Mouse (Mus musculus): ENCODE measurements around the gene Vars2.

Gene Vars2

DNA sequence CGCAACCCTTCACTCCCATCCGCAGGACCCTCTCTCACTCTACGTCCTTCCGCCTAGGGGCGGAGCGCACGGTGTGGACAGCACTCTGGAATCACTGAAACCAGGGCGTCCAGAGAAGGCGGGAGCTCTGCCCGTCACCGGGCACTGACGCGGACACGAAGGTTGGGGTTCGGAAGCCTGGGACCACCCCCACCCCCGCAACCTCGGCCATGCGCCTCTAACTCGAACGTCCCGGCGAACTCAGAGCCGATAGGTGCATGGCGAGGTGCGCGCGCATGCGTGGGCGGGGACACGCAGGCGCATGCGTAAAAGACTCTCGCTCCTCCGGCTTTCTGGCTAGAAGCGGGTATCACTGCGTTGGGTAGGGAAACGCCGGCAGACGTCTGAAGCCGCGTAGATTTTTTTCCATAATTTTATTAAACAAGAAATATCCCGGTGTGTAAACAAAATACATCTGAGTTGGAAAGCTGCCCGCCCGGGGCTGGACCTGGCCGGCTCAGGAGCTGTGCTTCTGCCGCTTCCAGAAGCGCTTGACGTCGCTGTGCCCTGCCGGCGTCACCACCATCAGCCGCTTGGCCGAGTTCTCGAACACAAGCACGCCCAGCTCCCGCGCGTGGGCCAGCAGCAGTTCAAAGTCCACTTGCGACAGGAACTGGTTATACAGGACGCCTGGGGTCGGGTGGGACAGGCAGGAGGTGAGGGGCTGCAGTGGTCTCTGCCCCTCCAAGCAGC is at the start of gene Vars2:
Gene Vars2 (minus strand): TSS at position 259 of the 732 bp plus-strand sequence.
- DNase-seq, result peak; percentile 96 to 98

DNA sequence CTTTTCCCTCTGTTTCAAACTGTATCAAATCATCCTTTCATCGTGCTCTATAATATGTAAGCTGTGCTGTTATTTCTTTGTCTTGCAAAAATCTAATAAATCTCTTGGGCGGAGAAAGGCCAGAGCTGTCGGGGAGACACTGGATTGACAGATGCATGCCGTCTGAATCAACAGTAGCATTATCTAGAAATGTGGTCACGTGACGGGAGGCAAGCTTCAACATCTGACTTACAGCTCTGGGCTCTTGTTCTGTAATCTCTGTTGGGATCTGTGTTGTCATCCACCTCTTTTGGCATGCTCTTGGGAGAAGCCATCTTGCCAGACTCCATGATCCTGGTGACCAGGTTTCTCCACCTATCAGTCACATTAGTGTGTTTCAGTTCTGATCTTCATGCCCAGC is 49.7 kb upstream of the Vars2 start:
- no peak for DNase-seq

DNA sequence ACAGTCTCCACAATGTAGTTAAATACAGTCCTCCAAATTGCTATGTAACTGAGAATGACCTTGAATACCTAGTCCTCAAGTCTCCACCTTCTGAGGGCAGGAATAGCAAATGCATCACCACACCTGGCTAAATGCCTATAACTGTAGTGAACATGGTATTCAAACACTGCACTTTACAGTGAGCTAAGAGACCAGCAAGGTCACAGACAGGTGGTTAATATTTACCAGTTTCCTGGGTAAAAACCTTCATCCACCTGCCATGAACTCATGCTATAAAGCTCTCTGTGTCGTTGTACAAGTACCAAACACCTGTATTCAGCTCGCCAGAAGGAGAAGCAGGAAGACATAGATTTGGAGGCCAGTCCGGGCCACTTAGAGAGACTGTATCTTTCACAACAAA is 48.7 kb upstream of the Vars2 start:
- DNase-seq, result peak; percentile 49 to 91

DNA sequence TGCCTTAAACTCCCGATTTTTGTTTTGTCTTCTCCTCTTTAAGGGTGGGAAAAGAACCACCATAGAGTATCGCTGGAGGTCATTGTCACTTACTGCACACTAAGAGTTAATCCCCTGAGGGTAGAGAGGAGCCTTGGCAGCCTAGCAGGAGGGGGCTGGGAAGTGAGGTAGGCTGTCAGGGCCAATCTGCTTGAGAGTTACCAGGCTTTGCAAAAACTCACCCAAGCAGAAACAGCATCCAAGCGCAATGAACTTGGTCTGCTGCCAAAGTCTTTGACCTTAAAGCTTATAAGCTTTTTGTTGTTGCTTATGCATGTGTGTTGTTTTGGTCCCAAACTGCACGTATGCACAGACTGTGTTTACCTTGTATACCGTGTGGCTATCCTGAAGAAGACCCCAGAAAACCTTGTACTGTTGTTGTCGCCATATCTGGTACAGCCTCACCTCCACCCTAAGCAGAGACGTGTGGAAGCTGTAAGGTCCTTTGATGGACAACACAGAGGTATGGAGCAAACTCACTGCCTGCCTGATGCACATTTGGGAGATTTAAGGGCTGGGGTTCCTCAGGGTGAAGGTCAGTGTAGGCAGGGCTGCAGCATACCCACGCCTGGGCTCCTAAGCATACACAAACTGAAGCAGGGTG is 43.4 kb upstream of the Vars2 start:
- DNase-seq, result peak; percentile 85 to 89

DNA sequence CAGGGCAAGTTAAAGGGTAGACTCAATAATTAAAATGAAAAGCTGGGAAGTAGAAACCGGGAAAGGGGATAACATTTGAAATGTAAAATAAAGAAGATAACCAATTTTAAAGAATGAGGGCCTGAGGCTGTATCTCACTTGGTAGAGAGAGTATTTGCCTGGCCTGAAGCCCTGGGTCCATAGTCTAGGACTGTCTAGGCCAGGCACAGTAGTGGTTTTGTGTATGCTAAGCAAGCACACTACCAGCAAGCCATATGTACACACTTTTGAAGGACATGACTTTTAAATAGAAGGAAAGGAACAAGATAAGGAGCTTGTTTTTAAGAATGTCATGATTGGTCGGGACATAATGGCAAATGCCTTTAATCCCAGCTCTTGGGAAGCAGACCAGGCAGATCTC is 41.2 kb upstream of the Vars2 start:
- no peak for DNase-seq

DNA sequence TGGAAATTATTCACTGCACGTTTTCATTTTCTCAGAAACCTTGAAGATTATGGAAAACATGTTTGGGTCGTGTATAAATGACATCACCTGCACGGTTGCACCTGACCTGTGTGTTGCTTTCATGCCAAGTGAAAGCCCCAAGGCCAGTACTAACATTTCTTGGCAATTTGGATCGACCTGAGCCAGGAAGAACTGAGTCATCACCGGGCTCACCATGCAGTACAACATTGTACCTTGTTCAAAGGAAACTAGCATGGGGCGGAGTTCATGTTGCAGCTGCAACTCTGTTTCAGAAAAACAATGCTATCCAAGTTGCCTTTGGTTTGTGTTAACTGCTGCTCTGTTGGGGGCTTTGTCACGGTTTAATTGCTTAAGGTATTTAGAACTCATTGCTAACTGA is 40.5 kb upstream of the Vars2 start:
- DNase-seq, result peak; percentile 64 to 74

DNA sequence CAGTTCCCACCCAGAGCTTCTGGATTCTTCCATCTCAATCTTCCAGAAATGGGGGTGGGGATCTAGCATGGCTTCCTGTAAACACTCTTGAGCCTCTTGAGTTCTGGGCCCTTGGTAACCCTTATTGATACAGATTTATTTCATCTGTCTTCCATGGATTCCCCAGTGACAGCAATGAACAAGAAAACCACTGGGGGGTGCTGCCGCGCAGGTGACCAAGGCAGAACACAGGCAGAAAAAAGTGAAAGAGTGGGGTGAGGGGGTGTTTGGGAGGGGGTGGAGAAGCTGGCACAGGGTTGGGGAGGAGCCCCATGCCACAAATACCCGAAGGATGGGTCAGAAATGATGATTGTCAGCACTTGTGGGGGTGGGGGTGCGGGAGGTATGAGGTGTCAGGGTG is 38.4 kb upstream of the Vars2 start:
- peak in 1 of 2 experiments; percentile 59 for DNase-seq

DNA sequence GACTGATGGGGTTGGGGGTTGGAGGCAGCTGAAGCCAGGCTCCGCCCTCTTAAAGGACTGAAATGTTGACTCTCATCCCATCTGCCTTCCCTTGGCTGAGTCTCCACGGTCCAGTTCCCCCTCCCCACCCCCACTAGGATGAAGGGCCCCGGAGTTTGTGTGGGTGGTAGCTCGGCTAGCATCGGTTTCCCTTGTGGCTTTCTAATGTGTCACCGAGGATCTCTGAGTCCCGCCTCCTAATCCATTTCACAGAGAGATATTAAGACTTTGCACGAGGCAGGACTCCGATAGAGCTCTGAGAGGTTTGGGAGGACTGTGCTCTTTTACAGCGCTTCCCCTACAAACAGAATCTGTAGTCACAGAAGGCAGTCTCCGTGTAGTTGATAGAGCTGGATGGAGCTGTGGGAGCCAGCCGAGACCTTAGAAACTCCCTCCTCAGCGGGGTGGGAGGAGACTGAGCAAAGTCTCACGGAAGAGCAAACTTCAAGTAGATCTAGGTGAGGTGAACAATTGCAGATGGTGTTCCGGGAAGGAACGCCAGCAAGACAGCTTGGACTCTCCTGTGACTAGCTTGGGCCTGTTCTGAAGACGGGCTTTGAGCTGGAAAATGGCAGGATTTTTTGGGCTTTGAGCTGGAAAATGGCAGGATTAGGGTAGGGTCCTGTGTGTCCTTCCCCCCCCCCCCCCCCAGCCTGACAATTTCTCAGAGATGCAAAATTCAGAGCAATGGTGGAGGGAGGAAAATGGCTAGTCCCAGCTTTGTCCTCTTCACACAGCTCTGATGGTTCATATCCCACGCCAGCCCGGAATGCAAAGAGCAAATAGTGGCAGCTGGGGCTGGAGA is 37.5 kb upstream of the Vars2 start, which contains the start of gene Ddr1:
Gene Ddr1 (minus strand): TSS at position 1 of the 844 bp plus-strand sequence.
- peak; percentile 79 to 83 for DNase-seq

DNA sequence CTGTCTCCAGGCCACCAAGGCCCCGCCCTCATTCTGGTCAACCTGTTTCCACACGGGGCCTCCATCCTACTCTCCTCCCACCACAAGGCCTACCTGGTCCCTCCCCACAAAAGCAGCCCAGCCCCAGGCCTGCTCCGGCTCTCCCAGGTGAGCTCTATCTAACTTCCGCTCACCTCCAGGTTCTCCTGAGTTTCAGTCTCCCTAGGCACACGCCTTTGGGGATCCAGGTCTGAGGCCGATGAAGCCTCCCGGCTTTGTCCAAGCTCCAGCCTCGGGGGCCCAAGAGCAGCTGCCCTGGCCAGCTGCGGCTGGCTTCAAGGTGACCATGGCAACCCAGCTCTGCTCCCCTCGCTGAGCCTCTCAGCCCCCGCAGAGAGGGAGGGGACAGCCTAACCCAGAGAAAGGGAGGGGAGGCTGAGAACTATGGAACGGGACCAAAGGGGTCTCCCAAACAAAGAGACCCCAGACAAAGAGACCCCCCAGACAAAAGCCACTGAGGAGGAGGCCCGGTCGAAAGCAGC is 36.4 kb upstream of the Vars2 start:
- DNase-seq, result peak; percentile 59 to 66

DNA sequence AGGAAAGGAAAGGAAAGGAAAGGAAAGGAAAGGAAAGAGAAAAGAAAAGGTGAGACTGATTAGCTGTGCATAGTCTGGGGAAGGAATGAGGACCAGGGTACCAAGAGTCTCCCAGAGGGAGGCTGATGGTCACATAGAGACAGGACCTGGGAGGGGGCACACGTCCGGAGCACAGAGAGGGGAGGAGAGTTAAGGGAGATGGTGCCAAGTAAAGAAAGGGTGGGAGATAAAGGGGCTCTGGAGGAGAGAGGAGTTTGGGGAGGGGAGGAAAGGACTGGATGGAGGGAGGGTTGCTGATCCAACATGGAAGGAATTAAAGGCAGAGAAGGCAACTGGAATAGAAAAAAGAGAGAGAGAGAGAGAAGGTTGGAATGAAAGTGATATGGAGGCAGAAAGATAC is 35.7 kb upstream of the Vars2 start:
- no peak for DNase-seq

DNA sequence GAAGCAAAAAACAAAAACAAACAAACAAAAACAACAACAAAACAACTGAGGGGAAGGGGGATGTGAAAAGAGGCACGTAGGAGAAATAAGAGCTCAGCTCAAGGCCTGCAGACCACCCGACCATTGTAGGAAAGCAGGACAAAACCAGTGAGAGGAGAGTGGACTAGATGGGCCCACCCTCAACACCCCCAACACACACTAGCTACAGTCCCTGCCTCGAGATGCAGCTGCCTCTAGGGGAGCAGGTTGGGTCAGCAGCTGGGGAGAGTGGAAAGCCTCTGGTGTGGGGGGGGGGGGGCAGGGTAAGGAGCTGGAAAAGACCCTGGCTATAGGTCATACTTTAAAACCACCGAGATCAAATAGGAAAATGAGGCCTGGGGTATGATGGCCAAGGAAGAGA is 35.2 kb upstream of the Vars2 start:
- DNase-seq, result no peak

DNA sequence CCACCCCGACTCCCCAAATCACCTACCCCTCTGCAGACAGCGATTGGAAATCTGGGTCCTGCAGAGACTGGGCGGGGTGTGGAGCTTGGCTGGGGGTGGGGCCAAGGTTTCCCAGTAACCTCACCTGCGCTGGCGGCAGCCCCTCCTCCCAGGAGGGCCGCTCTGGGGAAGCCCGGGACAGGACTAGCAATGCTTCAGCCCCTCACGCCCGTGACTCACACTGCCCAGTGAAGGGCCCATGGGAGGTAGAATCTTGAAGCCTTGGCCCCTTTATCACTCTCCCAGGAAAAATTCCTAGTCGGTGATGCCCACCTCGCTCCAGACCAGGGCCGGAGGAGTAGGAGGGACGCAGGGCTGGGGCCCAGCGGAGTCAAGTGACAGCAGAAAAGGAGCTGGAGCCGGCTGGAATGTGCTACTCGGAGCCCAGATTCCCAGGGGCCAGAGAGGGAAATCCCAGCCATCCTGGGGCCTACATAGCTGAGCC is 34.6 kb upstream of the Vars2 start:
- DNase-seq, result peak; percentile 86 to 87

DNA sequence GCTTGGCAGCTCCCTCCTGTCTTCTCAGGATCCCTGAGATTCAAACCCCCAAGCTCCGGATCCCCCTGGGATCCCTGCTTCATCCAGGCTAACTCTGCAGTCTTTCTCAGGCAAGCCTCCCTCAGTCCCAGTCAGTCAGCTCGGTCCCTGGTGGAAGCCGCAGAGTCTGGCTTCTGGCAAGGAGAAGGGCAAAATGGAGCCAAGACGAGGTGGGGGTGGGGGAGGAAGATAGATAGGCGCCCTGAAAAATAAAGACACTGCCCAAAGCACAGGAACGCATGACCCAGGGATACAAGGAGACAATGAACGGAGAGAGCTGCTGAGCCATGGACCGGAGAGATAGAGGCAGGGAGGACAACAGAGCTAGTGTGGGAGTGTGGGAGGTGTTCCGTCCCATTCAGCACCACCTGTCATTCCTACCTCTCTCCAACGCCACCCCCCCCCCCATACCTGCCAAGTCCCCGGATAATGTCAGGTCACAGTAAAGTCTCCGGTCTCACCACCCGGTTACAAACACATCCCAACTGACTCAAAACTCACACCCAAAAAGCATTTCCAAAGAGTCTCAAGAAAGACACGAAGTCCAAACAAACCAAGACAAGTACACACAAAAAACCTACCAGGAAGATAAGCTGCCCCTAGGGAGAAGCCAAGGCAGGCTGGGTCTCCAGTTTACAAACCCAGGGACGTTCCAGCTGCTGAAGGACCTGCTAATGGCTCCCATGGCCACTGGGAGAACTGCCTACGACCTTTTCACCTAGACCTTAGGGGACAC is 34.0 kb upstream of the Vars2 start:
- DNase-seq, result no peak

DNA sequence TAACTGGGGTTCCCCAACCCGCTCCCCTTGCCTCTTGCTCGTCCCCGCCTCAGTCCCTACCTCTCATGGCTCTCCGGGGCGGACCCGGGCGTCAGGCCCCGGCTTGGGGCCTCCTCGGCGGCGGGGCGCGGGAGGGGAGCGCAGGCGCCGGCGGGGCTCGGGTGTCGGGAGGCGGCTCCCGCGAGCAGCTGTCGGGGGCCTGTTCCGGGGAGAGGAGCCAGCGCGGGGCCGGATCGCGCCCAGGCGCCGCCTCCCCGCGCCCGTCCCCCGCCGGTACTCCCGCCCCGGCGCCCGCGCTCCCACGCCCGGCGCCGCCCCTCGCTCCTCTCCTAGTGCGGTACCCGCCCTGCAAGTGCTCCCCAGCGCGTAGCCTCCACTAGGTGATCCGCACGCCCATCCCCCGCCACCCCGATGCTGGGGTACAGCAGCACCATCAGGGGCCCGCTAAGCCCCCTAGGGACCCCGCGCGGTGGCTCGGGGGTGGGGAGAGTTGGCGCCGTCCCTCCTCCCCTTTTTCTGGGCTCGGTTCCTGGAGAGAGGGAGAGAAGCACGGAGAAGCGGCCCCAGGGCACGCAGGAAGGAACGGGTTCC is 33.1 kb upstream of the Vars2 start:
- peak; percentile 81 to 85 for DNase-seq

DNA sequence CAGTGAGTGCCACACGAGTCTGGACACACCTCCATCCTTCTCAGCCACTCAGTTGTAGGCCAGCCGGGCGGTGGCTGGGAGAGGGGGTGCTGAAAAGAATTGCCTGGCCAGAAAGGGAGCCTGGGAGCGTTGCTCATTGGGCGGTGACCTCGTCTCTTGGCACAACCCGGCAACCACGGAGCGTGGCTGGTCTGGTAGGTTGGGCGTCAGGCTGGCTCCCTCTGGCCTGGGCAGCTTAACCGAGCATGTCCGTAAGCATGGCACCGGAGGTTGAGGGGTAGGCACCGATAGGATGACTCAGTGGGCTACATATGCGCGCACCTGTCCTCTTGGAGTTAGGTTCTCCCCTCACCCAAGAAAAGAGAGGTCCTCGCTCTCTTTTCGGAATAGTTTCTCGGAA is 32.5 kb upstream of the Vars2 start:
- DNase-seq, result peak; percentile 90 to 94

DNA sequence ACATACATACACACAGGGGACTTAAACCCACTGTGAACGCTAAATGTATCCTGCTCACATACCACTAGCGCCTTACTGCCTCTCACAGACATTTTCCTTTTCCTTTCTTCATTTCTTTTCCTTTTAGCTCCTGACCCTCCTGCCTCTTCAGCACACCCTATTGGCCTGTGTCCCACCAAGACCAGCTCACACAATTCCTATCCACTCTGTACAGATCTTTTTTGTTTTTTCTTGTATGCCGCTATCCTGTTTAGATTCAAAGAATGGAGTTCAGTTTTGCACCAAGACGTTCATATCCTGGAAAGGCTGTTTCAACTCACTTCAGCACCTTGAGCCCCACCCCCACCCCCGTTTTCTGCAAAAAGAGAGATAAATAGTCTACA is 31.1 kb upstream of the Vars2 start:
- no peak for DNase-seq

DNA sequence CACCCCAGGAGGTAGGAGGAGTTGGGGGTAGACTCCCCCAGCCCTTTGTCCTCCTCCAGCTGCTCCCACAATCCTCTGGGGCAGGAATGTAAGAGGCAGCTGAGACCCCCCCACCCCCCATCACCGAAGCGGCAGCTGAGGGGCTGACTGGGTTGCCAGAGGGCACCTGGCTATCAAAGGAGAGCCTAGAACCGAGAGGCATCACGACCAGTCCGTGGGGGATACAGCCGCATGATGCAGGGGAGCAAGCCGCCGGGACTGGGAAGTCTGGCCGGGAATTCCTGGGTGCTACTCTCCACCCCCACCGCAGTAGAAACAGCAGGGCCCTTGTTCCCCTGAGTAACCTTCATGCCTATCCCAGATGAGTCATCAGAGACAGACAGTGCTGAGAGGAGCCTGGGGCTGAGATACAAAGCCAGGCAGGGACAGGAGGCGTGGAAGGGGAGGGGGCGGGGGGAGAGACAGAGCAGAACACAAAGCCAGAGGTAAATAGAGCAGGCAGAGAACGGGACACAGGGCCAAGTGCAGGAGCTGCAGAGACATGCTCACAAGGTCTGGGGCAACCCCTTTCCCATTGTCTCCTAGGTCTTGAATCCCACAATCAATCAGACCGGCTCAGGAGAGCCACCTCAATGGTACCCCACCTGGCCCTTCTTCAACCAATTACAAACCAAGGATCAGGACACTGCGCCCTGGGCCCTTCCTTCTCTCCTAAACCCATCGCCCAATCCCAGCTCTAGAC is 30.5 kb upstream of the Vars2 start:
- no peak for DNase-seq

DNA sequence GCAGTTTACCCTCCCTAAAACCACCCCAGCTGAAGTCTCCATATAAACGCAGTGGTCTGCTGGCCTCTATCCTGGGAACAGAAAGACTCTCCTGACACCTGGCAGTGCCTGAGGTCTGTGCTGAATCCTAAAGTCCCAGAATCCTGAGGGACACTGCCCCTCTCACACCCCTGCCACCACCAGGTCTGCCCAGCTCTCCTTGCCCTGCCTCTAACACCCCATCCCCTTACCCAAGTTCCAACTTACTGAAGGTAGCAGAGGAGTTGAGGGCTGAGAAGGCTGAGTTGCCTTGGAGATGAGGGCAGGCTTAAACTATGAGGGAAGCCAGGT is 30.0 kb upstream of the Vars2 start:
- DNase-seq, result no peak

DNA sequence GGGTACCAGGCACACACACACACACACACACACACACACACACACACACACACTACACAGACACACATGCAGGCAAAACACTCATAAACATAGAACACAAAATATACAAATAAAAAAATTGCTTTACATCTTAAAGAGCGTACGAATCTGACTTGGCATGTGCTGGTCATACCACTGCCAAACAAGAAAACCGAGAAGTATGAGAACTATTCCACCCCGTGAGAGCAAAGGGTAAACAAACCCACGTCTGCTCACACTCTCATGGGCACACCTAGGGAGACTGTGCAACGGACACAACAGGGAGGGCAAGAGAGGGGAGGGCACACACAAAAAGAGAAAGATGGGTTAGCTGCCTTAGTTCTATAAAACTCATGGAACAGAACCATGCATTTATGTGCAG is 29.3 kb upstream of the Vars2 start:
- no peak for DNase-seq

DNA sequence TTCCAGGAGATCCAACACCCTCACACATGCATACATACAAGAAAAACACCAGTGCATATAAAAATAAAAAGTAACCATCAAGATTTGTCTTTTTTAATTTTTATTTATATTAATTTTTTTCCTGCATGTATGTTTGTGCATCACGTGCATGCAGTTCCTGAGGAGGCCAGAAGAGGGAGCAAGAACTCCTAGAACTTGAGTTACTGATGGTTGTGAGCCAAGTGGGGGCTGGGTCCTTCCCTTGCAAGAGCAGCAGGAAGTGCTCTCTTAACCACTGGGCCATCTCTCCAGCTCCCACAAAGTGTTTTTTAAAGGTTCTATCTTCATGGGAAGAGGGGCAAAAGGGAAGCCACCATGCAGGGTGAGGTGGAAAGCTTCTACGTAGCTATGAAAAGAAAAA is 27.9 kb upstream of the Vars2 start:
- peak in 1 of 2 experiments; percentile 57 for DNase-seq

DNA sequence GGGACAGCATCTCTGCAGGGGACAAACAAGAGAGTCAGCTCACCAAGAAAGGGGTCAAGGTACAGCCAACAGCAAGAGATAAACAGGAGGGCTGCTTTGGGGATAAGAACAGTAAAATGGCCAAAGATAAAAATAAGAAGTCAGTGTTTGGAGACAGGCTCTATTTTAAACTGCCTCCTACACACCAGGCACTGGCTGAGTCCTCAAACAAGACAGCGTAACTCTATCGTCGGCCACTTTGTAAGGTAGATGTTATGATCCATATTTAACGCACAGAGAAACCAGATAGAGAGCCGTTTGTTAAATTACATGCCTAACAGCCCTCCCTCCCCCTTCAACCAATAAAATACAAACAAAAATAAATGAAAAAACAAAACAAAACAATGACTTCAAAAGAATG is 26.5 kb upstream of the Vars2 start:
- no peak for DNase-seq

DNA sequence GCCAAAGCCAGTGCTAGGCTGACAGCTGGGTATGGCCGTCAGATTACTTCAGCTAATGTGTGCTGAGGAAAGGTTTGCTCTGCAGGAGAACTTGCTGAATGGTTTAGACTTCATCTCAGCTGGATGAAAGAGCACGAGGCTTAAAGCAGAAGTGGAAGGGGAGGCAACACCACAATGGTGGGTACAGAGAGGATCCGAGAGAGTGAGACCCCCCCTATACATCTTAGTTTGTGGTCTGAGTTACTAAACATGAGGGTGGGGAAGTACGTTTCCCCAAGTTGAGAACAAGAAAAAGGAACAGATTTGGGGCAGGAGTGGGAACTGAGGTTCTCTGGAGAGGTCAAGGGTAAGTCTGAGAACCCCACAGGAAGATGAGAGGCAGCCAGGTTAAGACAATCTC is 25.0 kb upstream of the Vars2 start:
- no peak for DNase-seq

All from kidney, adult 8-10 months (tissue).